Mouse (Mus musculus) large intestine, adult 2 months (tissue): ENCODE results near the gene Rnasek. TPM values are rescaled to one million over a fixed set of nuclear protein-coding genes. Genes with fewer than 3 reads are reported as not detected.
A peak's percentile ranks its signal among the peaks of the same experiment; 100 is the strongest.

Source experiments
- DNase-seq: peaks from one replicate; pipeline ENCODE4 v3.0.0-alpha.2; 2012; ENCODE audit warnings: low read depth, low spot score
- WGBS: fragments of 180-500 bp; shearing (Covaris S2); methylation state at CpG from one replicate; pipeline ENCODE4 v1.1.7; 2018; 5-methylcytosine and 5-hydroxymethylcytosine counted together
- polyA plus RNA-seq: library from polyadenylated mRNA; depleted of rRNA; stranded (reverse); fragments of >200 nt; gene quantifications from 2 replicates; pipeline ENCODE4 v1.2.3, GENCODE M21; 2012; rRNA removed

Rnasek gene
- polyA plus RNA-seq: 163 and 175 TPM in 2 replicates

- no peak for DNase-seq
- under 1% methylated on average over 32 of the region's 35 CpGs for WGBS
Observed at GRCm38 (mm10) chr11:70239541-70240279, at the start of gene Rnasek, which contains the start of gene Gm21988. TSS of gene Rnasek (minus strand) at chr11:70239842. TSS of gene Gm21988 (minus strand) at chr11:70239830.

- no peak for DNase-seq
- WGBS: 30% methylated on average over 6 of the region's 6 CpGs
Observed at GRCm38 (mm10) chr11:70289236-70289635, 49.6 kb upstream of the Rnasek start.

DNA sequence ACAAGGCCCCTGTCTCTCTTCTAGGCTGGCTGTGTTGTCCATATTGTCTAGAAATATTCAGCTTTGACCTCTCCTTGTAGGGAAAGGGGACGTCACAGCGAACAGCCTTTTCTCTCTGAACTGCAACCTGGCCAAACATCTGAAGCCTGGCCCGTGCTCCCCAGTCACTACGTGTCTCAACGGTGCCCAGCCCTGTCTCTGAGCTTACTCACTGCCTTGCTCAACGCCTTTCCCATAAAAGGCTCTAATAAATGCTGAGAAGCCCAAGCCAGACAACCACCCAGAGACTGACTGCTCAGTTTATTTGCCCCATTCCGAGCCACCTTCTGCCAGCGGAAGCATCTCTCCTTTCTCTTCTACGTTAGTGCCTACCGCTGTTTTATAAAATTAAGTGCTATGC lies 48.5 kb upstream of the Rnasek start:
- DNase-seq: peak; percentile 11
- 49% methylated on average over 10 of the region's 10 CpGs for WGBS

DNA sequence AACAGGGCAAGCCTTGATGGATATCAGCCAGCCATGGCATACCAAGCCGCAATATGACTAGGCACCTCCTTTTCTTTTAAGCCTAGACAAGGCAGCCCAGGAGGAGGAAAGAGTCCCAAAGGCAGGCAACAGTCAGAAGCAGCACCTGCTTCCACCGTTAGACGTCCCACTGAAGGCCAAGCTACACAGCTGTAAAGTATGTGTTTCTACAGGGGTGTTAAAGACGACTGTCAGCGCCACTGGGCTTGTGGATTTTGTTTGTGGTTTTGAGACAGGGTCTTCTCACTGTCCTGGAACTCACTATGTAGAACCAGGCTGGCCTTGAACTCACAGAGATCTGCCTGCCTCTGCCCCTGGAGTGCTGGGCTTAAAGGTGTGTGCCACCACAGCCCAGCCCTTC lies 46.0 kb upstream of the Rnasek start:
- 70% methylated on average over 5 of the region's 5 CpGs for WGBS
- DNase-seq: no peak

- WGBS: 34% methylated on average over 3 of the region's 3 CpGs
- no peak for DNase-seq
Observed at GRCm38 (mm10) chr11:70284757-70285156, 45.1 kb upstream of the Rnasek start.

DNA sequence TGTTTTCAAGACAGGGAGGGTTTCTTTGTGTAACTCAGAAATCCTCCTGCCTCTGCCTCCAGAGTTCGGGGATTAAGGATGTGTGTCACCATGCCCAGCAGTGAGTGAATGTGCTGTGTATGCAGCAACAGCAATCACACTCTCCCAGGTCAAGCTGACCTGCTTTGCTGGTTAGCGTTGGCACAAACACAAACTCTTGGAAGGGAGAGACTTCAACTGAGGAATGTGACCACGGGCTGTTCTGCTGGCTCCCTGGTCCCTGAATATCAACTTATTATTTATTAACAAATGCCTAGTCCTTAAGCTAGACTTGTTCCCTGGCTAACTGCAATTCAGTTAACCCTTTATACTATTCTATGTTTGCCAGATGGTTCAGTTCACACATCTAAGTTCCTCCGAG lies 44.0 kb upstream of the Rnasek start:
- DNase-seq: no peak
- WGBS: 62% methylated on average over 4 of the region's 4 CpGs

GRCm38 (mm10) chr11:70280441-70280840 lies 40.8 kb upstream of the Rnasek start:
- WGBS: 31% methylated on average over 3 of the region's 3 CpGs
- no peak for DNase-seq

DNA sequence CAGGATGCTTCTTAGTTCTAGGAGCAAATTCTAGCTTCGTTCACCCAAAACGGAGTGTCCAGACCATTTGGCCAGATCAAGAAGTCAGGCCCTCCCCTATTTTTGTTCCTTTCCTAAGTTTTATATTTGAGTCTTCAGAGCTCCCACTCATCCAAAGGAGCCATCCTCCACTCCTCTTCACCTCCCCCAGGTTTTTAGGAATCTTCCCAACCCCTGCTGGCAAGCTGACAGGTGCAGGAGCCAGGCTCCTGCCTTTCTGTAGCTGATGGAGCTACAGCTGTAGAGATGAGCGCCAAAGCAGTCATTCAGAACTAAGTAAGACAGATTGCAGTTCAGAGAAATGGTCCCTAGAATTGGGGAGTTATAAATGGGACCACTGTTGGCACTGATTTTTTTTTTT lies 39.3 kb upstream of the Rnasek start:
- 78% methylated on average over 3 of the region's 3 CpGs for WGBS
- no peak for DNase-seq

- WGBS: 34% methylated on average over 7 of the region's 7 CpGs
- DNase-seq: no peak
Observed at GRCm38 (mm10) chr11:70271641-70272040, 32.0 kb upstream of the Rnasek start.

DNA sequence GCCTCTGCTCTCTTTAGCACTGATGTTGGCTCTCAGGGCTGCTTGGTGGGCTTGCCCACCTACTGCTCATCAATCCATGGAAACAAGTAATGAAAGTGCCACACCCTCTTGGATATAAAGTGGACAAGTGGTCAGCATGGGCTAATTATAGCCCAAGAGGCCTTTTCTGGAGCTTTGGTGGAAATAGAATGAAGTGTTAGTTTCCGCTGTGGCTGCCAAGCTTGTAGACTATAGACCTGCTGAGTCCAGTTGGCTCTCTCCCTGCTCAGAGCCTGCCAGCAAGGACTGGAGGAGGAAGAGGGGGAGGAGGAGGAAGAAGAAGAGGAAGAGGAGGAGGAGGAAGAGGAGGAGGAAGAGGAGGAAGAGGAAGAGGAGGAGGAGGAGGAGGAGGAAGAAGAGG lies 26.8 kb upstream of the Rnasek start:
- WGBS: 69% methylated on average over 1 of the region's 1 CpGs
- DNase-seq: no peak

DNA sequence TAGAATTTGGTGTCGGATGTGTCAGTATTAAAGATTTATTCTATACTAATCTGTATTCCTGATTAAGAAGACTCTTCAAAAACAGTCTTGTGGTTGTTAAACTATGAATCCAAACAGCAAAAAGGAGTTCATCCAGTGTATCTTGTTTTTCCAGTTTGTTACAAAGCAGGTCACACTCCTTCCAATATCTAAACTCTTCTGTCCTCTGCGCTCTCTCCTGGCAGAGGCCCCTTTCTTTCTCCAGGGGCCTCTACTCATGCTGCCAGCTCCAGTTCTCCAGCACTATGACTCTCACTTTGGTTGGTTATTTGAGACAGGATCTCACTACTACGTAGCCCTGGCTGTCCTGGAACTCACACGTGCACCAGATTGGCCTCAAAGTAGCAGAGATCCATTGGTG lies 26.2 kb upstream of the Rnasek start:
- DNase-seq: no peak
- 66% methylated on average over 4 of the region's 4 CpGs for WGBS

- WGBS: 38% methylated on average over 3 of the region's 3 CpGs
- DNase-seq: no peak
Observed at GRCm38 (mm10) chr11:70265252-70265651, 25.6 kb upstream of the Rnasek start.

GRCm38 (mm10) chr11:70259035-70259434 lies 19.4 kb upstream of the Rnasek start:
- 70% methylated on average over 4 of the region's 4 CpGs for WGBS
- DNase-seq: no peak

GRCm38 (mm10) chr11:70254931-70255531 lies 15.4 kb upstream of the Rnasek start, which contains the start of gene Alox12:
TSS of gene Alox12 (minus strand) at chr11:70255353.
- DNase-seq: no peak

GRCm38 (mm10) chr11:70254337-70254736 lies 14.7 kb upstream of the Rnasek start:
- WGBS: 5% methylated on average over 18 of the region's 18 CpGs
- no peak for DNase-seq

More at GRCm38 (mm10) chr11:70254931-70255531, 15.4 kb upstream of the Rnasek start, which contains the start of gene Alox12:
- WGBS: 4% methylated on average over 25 of the region's 25 CpGs

- WGBS: 82% methylated on average over 8 of the region's 8 CpGs
- no peak for DNase-seq
Observed at GRCm38 (mm10) chr11:70251853-70252252, 12.2 kb upstream of the Rnasek start.

DNA sequence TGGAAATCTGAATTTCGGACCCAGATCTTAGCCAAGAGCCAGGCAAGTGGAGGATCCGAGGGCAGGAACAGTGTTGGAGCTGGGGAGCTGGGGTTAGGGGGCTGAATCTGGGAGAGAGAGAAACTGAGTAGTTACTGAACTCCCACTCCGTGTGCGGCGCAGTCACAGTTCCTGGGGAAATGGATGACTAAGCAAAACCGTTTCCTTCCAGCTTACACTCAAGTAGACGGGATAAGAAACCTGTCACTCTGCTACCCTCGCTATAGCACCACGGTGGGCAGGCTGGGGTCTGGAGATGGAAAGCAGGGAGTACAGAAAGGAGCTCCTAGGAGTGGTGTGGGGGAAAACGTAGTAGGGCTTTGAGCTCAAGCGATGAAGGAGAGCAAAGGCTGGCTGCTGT lies 10.5 kb upstream of the Rnasek start:
- 69% methylated on average over 11 of the region's 11 CpGs for WGBS
- no peak for DNase-seq

GRCm38 (mm10) chr11:70247136-70247845 lies 7.6 kb upstream of the Rnasek start:
- 45% methylated on average over 9 of the region's 9 CpGs for WGBS
- DNase-seq: no peak

GRCm38 (mm10) chr11:70242591-70242990 lies 2.9 kb upstream of the Rnasek start:
- DNase-seq: no peak
- 71% methylated on average over 11 of the region's 11 CpGs for WGBS

DNA sequence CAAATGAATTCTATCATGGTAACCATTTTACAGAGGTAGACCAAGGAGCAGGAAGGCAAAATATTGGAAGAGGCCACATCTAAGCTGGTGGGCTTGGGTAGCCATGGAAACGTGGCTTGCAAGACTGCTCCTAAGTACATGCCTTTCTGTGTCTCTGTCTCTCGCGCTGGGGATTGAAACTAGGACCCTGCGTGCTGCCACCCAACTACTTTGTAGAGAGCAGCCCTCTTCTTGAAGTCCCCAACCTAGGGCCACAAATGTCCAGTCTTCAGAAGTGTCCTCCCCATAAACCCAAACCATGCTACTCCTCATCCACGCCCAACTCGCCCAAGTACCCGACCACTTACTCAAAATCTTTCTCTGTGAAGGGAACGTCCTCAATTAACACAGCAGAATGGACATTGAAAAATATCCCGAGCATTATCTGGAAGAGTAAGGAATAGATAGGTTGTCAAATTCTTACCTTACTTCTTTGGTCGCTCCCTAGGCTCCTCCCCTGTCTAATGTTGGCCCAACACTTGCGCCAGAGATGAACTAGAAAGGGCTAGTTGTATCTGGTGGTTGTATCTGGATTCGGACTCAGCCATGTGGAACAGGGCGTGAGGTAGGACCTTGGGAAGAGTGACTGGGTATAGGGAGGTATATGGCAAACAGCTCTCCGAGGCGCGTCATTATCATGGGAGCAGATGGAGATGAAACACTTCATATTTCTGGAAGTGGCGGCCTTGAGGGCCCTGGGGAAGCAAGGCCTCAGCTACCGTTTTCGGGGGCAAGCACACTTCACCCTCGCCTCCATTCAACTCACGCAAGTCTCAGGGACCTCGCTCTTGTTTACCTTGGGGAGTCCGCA lies 826 bp downstream of the Rnasek start:
- DNase-seq: no peak
- 3% methylated on average over 23 of the region's 23 CpGs for WGBS
